Mouse (Mus musculus) kidney, postnatal 0 days (tissue): ENCODE measurements at regions not wholly inside any gene's neighbourhood (a gene's known extent, or its start where the extent isn't known, plus 50 kb on each side); places are given as distances from the start of the nearest gene placed in this dataset.

Experiments used
- ATAC-seq: fragments of 200-750 bp; cut with Nextera tagmentation; replicated peaks from 2 replicates; pipeline ENCODE4 v1.8.0; 2017; ENCODE audit warnings: low read depth, moderate number of reproducible peaks, moderate TSS enrichment, moderate library complexity; ENCODE audit not compliant: low FRiP score
- DNase-seq: peaks from one replicate; pipeline ENCODE4 v3.0.0-alpha.2; 2016; ENCODE audit warnings: low spot score
- H3K27ac ChIP-seq: fragments of 300-500 bp; sonication (generic); 2 replicates; pipeline ENCODE4 v1.5.1; 2014; ENCODE audit warnings: mild to moderate bottlenecking
- H3K27me3 ChIP-seq: fragments of 300-500 bp; sonication (generic); 2 replicates; pipeline ENCODE4 v1.6.1; 2014; ENCODE audit warnings: low read length, mixed read lengths; ENCODE audit not compliant: insufficient read depth
- H3K36me3 ChIP-seq: fragments of 300-500 bp; sonication (generic); 2 replicates; pipeline ENCODE4 v1.6.1; 2014; ENCODE audit warnings: low read length, mixed read lengths; ENCODE audit not compliant: insufficient read depth
- H3K4me1 ChIP-seq: fragments of 300-500 bp; sonication (generic); replicated peaks from 2 replicates; pipeline ENCODE4 v1.6.1; 2014; ENCODE audit warnings: antibody characterized with exemption, low read length, mixed read lengths; ENCODE audit not compliant: insufficient read depth
- H3K4me2 ChIP-seq: fragments of 300-500 bp; sonication (generic); 2 replicates; pipeline ENCODE4 v1.6.1; 2014; ENCODE audit warnings: mild to moderate bottlenecking, low read length, moderate library complexity, mixed read lengths
- H3K4me3 ChIP-seq: fragments of 300-500 bp; sonication (generic); replicated peaks from 2 replicates; pipeline ENCODE4 v1.5.1; 2014; ENCODE audit warnings: low read depth, low read length
- H3K9ac ChIP-seq: fragments of 300-500 bp; sonication (generic); 2 replicates; pipeline ENCODE4 v1.6.1; 2014; ENCODE audit warnings: low read depth, low read length
- H3K9me3 ChIP-seq: fragments of 300-500 bp; sonication (generic); replicated peaks from 2 replicates; pipeline ENCODE4 v1.6.1; 2016; ENCODE audit warnings: low read length, inconsistent platforms, mixed read lengths
- CTCF ChIP-seq: IDR thresholded peaks from 2 replicates; pipeline ENCODE4 v1.5.1; 2016; ENCODE audit warnings: antibody characterized with exemption, low read depth, mild to moderate bottlenecking, moderate library complexity
- WGBS: fragments of 180-500 bp; shearing (Covaris S2); extraction: QIAGEN DNeasy Blood & Tissue Kit; methylation state at CpG from one replicate; pipeline ENCODE4 v1.1.7; 2014; 5-methylcytosine and 5-hydroxymethylcytosine counted together

GRCm38 (mm10) chr16:71835325-71835724 is 472.8 kb upstream of the Robo1 start:
- H3K4me2 ChIP-seq = no peak overlapping the region
- DNase-seq = no peak
- no peak overlapping the region for H3K9ac ChIP-seq
- WGBS = 89% methylated on average over 2 of the region's 2 CpGs
- H3K27ac ChIP-seq = no peak overlapping the region
- no peak overlapping the region for H3K4me3 ChIP-seq
- no peak for ATAC-seq
- H3K27me3 ChIP-seq = no peaks in the 10 kb centered on the region
- no peaks in the 10 kb centered on the region for H3K9me3 ChIP-seq
- no peaks in the 10 kb centered on the region for H3K36me3 ChIP-seq
- no peaks in the 10 kb centered on the region for H3K4me1 ChIP-seq
- TF ChIP-seq CTCF = no peak

GRCm38 (mm10) chr16:71850097-71850496 is 458.0 kb upstream of the Robo1 start:
- no peaks in the 10 kb centered on the region for H3K9me3 ChIP-seq
- H3K4me2 ChIP-seq = no peak overlapping the region
- H3K27ac ChIP-seq = no peak overlapping the region
- H3K4me3 ChIP-seq = no peak overlapping the region
- DNase-seq (no peak), ATAC-seq (no peak)
- WGBS = 91% methylated on average over 3 of the region's 3 CpGs
- no peaks in the 10 kb centered on the region for H3K36me3 ChIP-seq
- H3K4me1 ChIP-seq = no peaks in the 10 kb centered on the region
- H3K9ac ChIP-seq = no peak overlapping the region
- TF ChIP-seq CTCF = no peak
- H3K27me3 ChIP-seq = no peaks in the 10 kb centered on the region

GRCm38 (mm10) chr16:71851590-71852190 is 456.4 kb upstream of the Robo1 start:
- H3K36me3 ChIP-seq = no peaks in the 10 kb centered on the region

GRCm38 (mm10) chr16:71857877-71858276 is 450.2 kb upstream of the Robo1 start:
- DNase-seq (no peak), ATAC-seq (no peak)
- H3K4me1 ChIP-seq = no peaks in the 10 kb centered on the region
- H3K4me3 ChIP-seq = no peak overlapping the region
- H3K9me3 ChIP-seq = no peaks in the 10 kb centered on the region
- no peaks in the 10 kb centered on the region for H3K36me3 ChIP-seq
- no peak overlapping the region for H3K27ac ChIP-seq
- no peak overlapping the region for H3K4me2 ChIP-seq
- no peak for TF ChIP-seq CTCF
- H3K27me3 ChIP-seq = no peaks in the 10 kb centered on the region
- H3K9ac ChIP-seq = no peak overlapping the region

More at GRCm38 (mm10) chr16:71851590-71852190, 456.4 kb upstream of the Robo1 start:
- TF ChIP-seq CTCF = no peak
- ATAC-seq (no peak), DNase-seq (peak; percentile 79)
- Histone ChIP-seq H3K27ac (no peak overlapping the region), H3K4me2 (no peak overlapping the region), H3K9me3 (no peaks in the 10 kb centered on the region), H3K4me1 (no peaks in the 10 kb centered on the region), H3K9ac (no peak overlapping the region), H3K4me3 (no peak overlapping the region), H3K27me3 (no peaks in the 10 kb centered on the region)
- 21% methylated on average over 3 of the region's 3 CpGs for WGBS

GRCm38 (mm10) chr16:71860205-71860604 is 447.9 kb upstream of the Robo1 start:
- Histone ChIP-seq H3K27me3 (no peaks in the 10 kb centered on the region), H3K4me2 (no peak overlapping the region), H3K36me3 (no peaks in the 10 kb centered on the region), H3K27ac (no peak overlapping the region), H3K4me3 (no peak overlapping the region), H3K9me3 (no peaks in the 10 kb centered on the region), H3K4me1 (no peaks in the 10 kb centered on the region), H3K9ac (no peak overlapping the region)
- 82% methylated on average over 2 of the region's 2 CpGs for WGBS
- DNase-seq = no peak
- no peak for ATAC-seq
- TF ChIP-seq CTCF = no peak

- Histone ChIP-seq H3K27me3 (no peaks in the 10 kb centered on the region), H3K36me3 (no peaks in the 10 kb centered on the region), H3K27ac (no peak overlapping the region), H3K4me3 (no peak overlapping the region), H3K9me3 (no peaks in the 10 kb centered on the region), H3K4me2 (no peak overlapping the region), H3K9ac (no peak overlapping the region), H3K4me1 (no peaks in the 10 kb centered on the region)
- no peak for TF ChIP-seq CTCF
- DNase-seq = no peak
- no peak for ATAC-seq
- WGBS = 81% methylated on average over 4 of the region's 4 CpGs
These were observed 422.4 kb upstream of the Robo1 start for GRCm38 (mm10) chr16:71885701-71886100.

GRCm38 (mm10) chr16:71889679-71890078 is 418.4 kb upstream of the Robo1 start:
- DNase-seq (no peak), ATAC-seq (no peak)
- no peak overlapping the region for H3K27ac ChIP-seq
- no peaks in the 10 kb centered on the region for H3K4me1 ChIP-seq
- H3K27me3 ChIP-seq = no peaks in the 10 kb centered on the region
- H3K4me3 ChIP-seq = no peak overlapping the region
- H3K4me2 ChIP-seq = no peak overlapping the region
- no peaks in the 10 kb centered on the region for H3K9me3 ChIP-seq
- WGBS = 92% methylated on average over 2 of the region's 2 CpGs
- no peaks in the 10 kb centered on the region for H3K36me3 ChIP-seq
- no peak for TF ChIP-seq CTCF
- H3K9ac ChIP-seq = no peak overlapping the region
